Mouse (Mus musculus): ENCODE results near the gene Cryz.

DNA sequence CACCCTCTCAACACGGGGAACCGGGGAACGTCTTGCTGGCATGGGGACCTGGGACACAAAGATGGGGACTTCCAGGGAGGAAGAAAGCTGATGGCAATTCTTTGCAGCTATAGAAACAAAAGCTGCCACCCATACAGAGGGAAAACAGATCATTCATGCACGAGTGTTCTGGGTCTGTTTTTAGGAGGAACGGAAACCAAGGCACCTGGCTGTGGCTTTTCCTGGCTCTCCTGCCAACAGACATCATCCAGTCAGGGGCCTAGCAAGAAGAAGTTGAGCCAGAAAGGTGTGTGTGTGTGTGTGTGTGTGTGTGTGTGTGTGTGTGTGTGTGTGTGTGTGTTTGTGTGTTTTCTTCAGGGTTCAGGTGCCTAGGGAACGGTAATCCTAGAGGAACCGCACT lies 67.0 kb downstream of the Cryz start, which contains the start of gene Erich3:
- no peak for TF ChIP-seq CTCF (IDR thresholded peaks at IDR 0.05; ENCODE audit: borderline replicate concordance, insufficient read depth, low read length)
- no peak for TF ChIP-seq POLR2A (IDR thresholded peaks at IDR 0.05; ENCODE audit: low read depth, low read length)

Measured in embryonic fibroblast, embryonic 13.5 days (primary cell).